Mouse (Mus musculus) erythroblast, embryonic 14.5 days (primary cell): ENCODE data around the gene C1galt1.

Source experiments
- GATA1 ChIP-seq: IDR thresholded peaks from 2 replicates; pipeline ENCODE4 v1.6.1; 2012; ENCODE audit warnings: low read length, inconsistent platforms, mixed read lengths
- TAL1 ChIP-seq: IDR thresholded peaks from 3 replicates; pipeline ENCODE4 v1.6.1; 2012; ENCODE audit warnings: low read length, inconsistent platforms, mixed read lengths

DNA sequence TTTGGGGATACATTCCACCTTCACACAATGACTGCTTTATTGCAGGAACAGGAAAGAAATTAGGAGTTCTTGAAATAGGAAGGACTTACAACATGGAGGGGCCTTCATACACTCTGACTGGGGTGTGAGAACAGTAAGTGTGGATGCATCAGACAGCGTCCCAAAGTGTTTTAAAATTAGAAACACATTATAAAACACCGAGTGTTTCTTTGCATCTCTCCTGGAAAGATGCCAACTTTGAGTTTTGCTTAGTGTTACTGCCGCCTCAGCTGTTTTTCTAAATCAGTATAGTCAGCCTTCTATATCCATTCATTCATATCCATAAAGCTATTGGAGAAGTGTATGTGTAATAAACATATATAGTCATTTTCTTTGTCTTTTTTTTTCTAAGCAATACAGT is 16.4 kb downstream of the C1galt1 start:
- TF ChIP-seq GATA1 = no peak
- no peak for TF ChIP-seq TAL1
